Mouse (Mus musculus): Measurements from ENCODE around the gene Rasa3.

- no peak for TF ChIP-seq POLR2A (IDR thresholded peaks at IDR 0.05; ENCODE audit: borderline replicate concordance, low read depth, low read length)
- TF ChIP-seq CTCF (IDR thresholded peaks at IDR 0.05; ENCODE audit: low read depth, low read length), result no peak
These were observed 88.3 kb downstream of the Rasa3 start for GRCm38 (mm10) chr8:13589071-13589470.
